Mouse (Mus musculus) central nervous system, embryonic 11.5 days (tissue): ENCODE results near the gene Cxcl5. TPM values are rescaled to one million over a fixed set of nuclear protein-coding genes. Genes with fewer than 3 reads are reported as not detected.

Experiments
- polyA plus RNA-seq: library from polyadenylated mRNA; depleted of rRNA; stranded (reverse); fragments of >200 nt; gene quantifications from 2 replicates; pipeline ENCODE4 v1.2.3, GENCODE M21; 2012; rRNA removed

The Cxcl5 gene
- 0.25 and 0.40 TPM in 2 replicates for polyA plus RNA-seq

DNA sequence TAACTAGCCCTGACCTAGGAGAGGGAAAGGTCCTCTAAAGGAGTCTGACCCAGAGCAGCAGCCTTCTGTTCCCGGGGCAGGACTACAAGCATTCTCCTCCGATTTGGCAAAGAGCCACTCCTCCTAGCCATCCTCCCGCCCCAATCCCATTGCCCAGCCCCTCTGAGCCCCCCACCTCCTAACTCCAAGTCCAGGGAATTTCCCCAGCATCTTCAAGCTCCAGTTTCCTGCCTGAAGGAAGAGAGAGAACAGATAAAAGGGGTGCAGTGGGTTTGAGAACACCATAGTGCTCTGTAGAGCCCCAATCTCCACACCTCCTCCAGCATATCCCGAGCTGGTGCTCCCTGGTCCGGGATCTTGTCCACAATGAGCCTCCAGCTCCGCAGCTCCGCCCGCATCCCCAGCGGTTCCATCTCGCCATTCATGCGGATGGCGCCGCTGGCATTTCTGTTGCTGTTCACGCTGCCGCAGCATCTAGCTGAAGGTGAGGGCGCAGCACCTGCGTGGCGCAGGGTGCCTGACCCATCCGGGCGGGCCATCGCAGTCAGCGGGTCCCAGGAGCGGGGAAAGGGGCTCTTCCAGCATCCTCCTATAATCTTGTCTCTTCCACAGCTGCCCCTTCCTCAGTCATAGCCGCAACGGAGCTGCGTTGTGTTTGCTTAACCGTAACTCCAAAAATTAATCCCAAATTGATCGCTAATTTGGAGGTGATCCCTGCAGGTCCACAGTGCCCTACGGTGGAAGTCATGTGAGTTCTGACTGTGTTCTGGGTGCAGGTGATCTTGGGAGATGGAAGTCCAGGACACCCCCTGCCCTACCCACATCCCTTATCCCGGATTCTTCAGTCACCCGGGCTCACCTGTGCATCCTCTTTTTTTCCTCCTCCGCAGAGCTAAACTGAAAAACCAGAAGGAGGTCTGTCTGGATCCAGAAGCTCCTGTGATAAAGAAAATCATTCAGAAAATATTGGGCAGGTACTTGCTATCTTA is at the start of gene Cxcl5:
Gene Cxcl5, plus strand, starts transcription at position 284 of the 989 bp plus-strand sequence.

DNA sequence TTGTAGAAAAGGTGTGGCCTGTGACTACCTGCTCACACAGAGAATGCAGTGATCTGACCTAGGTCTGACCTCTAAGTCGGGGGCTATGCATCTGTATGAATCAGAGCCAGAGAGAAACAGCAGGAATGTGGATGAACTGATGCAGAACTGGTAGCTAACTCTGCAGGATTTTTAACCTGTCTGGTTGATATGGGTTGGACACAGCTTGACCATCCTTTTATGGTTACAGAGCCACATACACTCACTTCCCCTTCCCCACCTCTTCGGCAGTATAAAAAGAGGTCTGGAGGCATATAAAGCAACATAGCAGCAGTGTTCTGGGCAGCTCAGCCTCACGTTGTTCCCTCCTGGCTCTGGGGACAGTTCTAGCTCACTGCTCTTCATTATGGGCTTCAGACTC is 9.1 kb downstream of the Cxcl5 start, which contains the start of gene Ppbp:
Gene Ppbp, plus strand, starts transcription at position 301 of the 400 bp plus-strand sequence.

DNA sequence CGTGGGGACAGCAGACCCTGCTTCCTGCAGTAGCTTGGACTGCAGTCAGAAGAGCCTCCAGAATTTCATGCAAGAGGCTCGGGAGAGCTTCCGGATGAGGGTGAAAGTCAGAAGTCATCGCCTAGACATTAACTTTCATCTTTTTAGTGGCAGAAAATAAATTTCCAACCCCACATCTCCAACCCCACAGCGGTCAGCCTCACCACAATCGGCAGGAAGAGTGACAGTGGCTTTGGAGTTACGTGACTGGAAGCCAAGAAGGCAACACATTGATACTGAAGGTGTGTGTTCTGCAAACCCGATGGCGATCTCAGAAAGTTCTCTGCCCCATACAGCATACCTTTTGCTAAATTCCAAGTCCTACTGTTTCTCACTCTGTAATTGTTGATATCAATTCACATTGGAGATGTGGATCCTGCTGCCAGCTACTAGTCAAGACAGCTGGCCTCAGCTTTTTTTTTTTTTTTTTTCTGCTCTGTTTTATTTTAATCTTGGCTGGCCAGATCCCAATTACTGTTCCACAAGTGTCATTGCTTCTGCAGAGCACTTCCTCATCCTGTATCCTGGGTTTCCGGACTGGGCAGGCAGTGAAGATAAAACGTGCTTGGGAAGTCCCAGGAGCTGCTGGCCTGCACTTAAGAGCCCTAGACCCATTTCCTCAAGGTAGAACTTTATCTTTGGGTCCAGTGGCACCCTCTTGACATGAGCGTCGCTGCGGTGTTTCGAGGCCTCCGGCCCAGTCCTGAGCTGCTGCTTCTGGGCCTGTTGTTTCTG is 12.9 kb downstream of the Cxcl5 start, which contains the start of gene Pf4:
Gene Pf4, plus strand, starts transcription at position 556 of the 774 bp plus-strand sequence.

DNA sequence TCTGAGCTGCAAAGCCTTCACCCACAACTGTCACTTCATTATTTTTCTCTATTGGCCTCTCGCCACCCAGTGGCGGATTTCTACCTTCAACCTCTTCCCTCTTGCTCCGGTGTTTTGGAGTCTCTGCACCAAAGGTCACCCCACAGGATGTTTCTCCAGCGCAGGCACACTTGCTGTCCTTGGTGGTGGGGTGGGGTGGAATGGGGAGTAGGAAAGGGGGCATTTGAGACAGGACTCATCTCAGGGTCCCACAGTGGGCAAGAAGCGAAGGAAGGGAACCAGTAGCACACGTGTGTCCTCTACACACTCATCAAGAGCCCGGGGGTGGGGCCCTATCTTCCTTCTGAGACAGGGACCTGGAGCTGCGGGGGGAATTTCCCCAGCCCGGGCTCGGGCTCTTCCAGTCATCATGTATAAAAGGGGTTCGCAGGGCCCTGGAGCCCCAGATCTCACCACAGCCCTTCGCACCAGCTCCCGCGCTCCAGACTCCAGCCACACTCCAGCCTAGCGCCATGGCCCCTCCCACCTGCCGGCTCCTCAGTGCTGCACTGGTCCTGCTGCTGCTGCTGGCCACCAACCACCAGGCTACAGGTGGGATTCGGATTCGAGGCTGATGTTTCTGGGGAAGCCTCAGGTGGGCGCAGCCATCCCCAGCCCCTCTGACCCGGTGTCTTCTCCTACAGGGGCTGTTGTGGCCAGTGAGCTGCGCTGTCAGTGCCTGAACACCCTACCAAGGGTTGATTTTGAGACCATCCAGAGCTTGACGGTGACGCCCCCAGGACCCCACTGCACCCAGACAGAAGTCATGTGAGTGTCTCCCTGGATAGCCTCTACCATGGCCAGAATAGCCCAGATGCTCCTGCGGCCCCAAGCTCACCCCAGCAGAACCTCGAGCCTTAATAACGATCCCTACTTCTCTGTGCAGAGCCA is 26.8 kb downstream of the Cxcl5 start, which contains the start of gene Cxcl3:
Gene Cxcl3, plus strand, starts transcription at position 445 of the 930 bp plus-strand sequence.

GRCm38 (mm10) chr5:90794195-90794625 is 35.0 kb downstream of the Cxcl5 start, which contains the start of gene Cxcl15:
Gene Cxcl15 (plus strand): TSS chr5:90794534.

Other genes starting within 250 kb of the Cxcl5 start
- gene Afm, start 240.4 kb upstream of the Cxcl5 start, polyA plus RNA-seq: 0.46 and 1.0 TPM in 2 replicates
- gene 5830473C10Rik, start 198.3 kb upstream of the Cxcl5 start, polyA plus RNA-seq: 0.04 and 0.11 TPM in 2 replicates
- gene Rassf6, start 118.7 kb upstream of the Cxcl5 start, polyA plus RNA-seq: 0.46 and 0.83 TPM in 2 replicates
- gene Ppbp, start 9.2 kb downstream of the Cxcl5 start, polyA plus RNA-seq: 15.5 and 22.9 TPM in 2 replicates
- gene Pf4, start 13.1 kb downstream of the Cxcl5 start, polyA plus RNA-seq: 74.4 and 173 TPM in 2 replicates
- gene Cxcl3, start 26.7 kb downstream of the Cxcl5 start, polyA plus RNA-seq: 0.04 TPM in 1 of 2 replicates, not detected in the other
- gene Cxcl15, start 35.2 kb downstream of the Cxcl5 start, polyA plus RNA-seq: 0.25 TPM in 1 of 2 replicates, not detected in the other
- 0.07 and 0.22 TPM in 2 replicates for gene Cxcl1, start 131.9 kb downstream of the Cxcl5 start, polyA plus RNA-seq
- not detected in 2 replicates for gene Cxcl2, start 144.5 kb downstream of the Cxcl5 start, polyA plus RNA-seq
- 32.9 and 63.3 TPM in 2 replicates for gene Mthfd2l, start 171.8 kb downstream of the Cxcl5 start, polyA plus RNA-seq